Mouse (Mus musculus): ENCODE data around the gene Cfap57.

The Cfap57 gene

DNA sequence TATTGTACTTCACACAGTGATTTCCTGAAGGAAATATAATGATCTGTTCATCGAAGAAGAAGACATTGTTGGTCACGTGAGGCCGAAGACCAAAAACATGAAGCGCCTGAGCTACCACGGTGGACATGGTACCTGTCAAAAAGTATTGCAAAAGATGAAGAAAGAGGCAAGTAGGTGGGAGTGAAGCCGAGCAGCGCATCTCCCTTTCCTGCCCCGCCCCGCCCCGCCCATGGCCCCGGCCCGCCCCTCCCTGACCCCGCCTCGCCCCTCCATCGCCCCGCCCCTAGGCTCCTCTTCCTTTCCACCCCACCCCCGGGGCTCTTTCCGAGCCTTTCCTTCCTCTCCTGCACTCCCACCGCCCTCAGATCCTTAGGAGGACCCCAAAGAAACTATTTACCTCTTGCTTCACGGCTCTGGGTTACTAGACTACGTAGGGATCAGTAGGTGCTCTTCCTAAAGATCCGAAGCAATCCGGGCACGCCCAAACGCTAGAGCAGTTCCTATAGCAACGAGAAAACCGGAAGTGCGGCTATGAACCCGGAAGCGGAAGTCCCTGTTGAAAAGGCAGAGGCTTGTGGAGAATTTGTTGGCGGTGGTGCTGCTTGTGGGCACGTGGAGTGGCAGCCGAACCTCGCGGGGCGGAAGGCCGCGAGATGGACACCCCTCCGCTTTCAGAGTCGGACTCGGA is at the start of gene Cfap57, which contains the start of gene Ebna1bp2:
Gene Cfap57, minus strand, starts transcription at position 499 of the 688 bp plus-strand sequence.
Gene Ebna1bp2, plus strand, starts transcription at position 521 of the 688 bp plus-strand sequence.
- DNase-seq = peak; percentile 94

GRCm38 (mm10) chr4:118658652-118659051 is 38.1 kb upstream of the Cfap57 start, which contains the start of gene Olfr62:
Olfr62 (plus strand) TSS chr4:118658952.
- DNase-seq = no peak

DNA sequence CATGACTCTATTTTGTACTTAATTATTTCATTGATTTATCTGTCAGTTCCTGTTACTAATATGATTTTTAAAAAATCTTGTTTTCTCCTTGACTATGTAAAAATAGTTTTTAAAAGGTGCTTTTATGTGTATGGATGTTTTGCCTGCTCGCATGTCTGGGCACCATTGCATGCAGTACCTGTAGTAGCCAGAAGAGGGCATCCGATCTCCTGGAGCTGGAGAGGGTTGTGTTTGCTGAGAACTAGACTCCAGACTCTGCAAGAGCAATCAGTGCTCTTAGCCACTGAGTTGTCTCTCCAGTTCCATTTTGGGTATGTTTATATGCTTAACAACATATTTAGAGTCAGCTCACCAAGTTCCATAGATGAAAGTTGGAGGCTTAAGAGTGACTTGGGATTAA is 24.7 kb upstream of the Cfap57 start:
- peak; percentile 56 for DNase-seq

- no peak for DNase-seq
Measured at GRCm38 (mm10) chr4:118642346-118643190, 22.0 kb upstream of the Cfap57 start.

GRCm38 (mm10) chr4:118630261-118630660 is 9.7 kb upstream of the Cfap57 start:
- DNase-seq = no peak

GRCm38 (mm10) chr4:118621781-118622180 is 1.2 kb upstream of the Cfap57 start:
- DNase-seq = no peak

- DNase-seq = no peak
Measured at GRCm38 (mm10) chr4:118620967-118621320, 367 bp upstream of the Cfap57 start.

- no peak for DNase-seq
Measured at GRCm38 (mm10) chr4:118615412-118615811, 5.2 kb downstream of the Cfap57 start.

DNA sequence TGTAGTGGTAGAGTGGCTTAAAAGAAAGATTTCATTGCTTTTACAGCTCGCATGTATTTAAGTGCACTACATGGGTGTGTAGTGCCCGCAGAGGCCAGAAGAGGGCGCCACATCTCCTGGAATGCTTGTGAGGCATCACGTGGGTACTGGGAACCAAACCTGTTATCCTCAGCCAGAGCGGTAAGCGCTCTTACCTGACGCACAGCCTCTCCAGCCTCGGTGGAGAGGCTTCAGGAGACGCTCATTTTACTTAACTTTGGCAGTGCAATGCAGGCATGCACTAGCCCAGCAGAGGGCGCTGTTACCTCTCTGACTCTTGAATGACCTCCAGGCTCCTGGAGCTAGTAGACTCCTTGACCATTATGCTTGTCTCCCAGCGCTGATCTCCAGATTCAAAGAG is 8.0 kb downstream of the Cfap57 start:
- peak; percentile 32 for DNase-seq

DNA sequence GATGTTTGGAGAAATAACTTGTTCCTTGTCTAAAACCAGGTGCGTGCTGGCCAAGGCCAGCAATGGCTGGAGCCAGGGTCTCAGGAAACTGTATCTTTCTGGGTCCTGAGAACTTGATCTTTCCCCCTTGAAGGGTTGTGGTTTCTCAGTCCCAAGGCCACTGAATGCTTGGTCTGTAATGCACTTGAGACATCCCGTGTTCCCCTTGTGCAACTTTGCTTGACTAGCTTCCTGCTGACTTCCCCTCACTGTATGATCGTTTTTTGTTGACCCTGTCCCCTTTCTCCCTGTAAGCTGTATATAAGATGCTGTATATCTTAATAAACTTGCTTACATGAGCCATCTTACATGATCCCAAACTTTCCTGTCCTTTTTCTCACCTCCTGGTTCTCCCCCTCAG is 10.7 kb downstream of the Cfap57 start:
- no peak for DNase-seq

DNA sequence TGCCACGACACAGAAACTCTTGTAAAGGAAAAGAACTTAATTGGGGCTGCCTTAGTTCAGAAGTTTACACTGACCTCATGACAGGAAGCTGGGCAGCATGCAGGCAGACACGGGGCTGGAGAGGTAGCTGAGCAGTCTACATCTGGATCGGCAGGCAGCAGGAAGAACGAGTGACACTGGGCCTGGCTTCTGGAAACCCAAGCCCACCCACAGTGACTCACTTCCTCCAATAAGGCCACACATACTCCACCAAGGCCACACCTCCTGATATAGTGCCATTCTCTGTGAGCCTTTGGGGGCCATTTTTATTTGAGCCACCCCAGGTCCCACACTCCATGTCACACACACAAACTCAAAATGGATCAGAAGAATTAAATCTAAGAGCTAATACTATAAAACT is 16.5 kb downstream of the Cfap57 start:
- DNase-seq = no peak

GRCm38 (mm10) chr4:118589733-118590130 is 30.8 kb downstream of the Cfap57 start:
- no peak for DNase-seq

GRCm38 (mm10) chr4:118589053-118589732 is 31.4 kb downstream of the Cfap57 start:
- no peak for DNase-seq

DNA sequence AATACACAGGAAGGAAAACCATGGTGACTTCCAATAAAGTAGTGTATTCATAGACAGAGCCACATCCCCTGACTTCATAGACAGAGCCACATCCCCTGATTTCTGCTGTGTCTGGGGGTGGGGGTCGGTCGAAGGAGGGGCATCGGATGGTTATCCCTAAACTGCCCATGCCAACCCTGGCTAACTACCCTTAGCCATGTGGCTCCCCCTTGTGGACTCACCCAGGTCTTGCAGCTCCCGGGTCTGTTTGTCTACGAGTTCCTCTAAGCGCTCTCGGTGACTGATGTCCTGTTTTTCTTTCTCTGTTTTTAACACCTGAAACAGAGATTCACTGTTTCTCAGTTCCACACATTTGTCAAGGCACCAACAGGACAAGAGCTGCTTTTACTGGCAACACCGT is 37.9 kb downstream of the Cfap57 start:
- no peak for DNase-seq

DNA sequence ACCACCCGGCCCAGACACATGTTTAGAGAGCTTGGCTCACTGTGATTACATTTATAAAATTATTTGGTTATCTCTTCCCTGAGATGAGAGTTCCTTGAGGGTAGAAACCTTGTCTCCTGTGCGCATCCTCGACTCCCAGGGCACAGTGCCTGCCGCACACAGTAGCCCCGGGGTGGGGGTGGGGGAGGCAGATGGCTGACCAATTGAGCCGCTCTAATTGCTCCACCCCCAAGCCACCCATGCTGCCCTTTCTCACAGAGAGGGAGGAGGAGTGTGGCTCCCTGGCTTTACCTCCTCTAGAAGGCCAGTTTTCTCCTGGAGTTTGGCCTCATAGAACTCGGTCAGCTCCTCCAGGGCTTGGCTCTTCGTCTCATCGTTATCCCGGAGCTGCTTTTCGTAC is 39.1 kb downstream of the Cfap57 start:
- DNase-seq = no peak

DNA sequence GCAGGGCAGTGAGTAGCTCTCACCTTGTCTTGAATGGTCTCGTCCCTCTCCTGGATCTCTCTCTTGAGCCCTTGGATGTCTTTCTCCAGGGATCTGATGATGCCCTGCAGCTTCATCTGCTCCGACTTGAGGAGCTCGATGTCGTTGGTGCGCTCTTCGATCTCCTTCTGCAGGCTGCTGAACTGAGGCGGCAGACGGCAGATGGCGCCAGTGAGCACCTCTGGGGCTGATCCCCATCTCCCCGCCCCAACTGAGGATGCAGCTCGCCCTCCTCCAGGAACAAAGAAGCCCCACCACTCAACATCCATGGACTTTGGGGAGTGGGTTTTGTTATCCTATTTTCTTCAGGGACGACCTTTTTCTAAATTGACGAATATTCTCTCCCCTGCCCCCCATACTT is 41.3 kb downstream of the Cfap57 start:
- DNase-seq = peak; percentile 20

DNA sequence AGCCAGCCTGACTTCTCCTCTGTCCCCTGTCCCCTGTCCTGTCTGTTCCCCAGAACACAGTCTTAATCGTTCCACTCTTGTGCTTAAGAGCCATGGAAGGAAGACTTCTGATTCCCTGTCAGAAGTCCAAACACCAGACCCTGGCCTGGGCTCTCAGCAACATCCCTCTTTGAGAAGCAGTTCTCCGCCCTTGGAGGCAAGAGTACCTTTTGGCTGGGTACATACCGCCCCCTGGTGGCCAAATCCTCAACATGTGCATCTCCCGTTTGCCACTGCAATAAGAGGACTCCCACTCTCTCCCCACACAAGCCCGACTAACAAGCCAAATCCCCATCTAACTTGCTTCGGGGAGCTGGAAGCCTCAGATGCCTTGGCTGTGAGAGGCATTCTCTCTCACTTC is 44.5 kb downstream of the Cfap57 start:
- DNase-seq = peak; percentile 83

- DNase-seq = no peak
Measured at GRCm38 (mm10) chr4:118571441-118571840, 49.1 kb downstream of the Cfap57 start.

DNA sequence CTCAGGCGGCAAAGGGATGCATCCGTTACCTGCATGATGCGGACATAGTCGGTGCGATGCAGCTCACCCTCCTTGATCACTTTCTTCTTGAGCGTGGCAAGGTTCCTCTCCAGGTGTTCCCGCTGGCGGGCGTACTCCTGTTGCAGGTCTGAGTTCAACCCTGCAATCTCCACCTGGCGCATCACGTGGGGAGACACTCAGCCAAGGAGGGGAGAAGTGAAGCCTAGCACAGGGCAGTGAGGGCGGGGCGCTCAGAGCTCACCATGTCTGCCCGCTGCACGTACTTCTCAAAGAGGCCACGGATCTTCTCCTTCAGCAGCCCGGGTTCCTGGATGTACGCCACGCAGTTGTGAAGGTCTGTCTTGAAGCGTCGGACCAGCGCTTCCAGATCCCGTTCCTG is 51.3 kb downstream of the Cfap57 start:
- no peak for DNase-seq

DNA sequence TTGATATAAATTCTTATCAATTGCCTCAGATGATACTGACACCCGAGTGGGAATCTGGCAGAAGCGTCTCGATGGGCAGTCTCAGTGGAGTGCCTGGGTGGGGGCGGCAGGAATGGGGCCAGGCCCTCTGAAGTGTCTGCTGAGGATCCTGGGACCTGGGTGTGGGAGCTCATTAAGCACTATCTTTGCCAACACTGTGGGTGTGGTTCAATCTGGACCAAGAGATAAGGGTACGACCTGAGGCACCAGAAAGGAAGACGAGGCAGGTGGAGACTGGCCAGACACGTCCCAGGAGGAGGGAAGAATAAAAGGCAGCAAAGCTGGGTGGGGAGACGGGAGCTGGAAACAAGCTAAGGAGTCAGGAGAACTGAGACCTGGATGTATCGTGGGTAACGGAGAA is 51.9 kb downstream of the Cfap57 start:
- no peak for DNase-seq

DNA sequence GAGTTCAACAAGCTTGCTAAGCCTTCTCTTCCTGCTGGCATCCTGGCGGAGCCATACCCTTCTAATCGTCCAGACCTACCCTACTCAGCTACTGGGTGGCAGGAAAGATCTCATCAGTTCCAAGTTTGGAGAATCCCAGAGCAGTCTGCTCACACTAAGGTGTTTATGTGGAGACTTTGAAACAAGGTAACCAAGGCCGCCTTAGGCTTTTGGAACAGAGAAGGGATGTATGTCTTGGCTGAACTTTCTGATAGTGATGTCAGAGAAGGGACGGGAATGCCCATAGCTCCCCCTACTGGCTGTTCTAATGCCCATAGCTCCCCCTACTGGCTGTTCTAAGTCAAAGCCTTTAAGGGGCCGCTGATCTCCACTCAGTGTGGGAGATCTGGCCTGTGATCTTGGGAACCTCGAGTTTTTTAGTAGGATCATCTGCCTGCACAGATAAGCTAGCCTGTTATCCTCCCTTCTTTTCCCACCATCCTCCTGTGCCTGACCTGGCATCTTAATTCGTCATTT is 54.4 kb downstream of the Cfap57 start:
- peak; percentile 62 for DNase-seq

- no peak for DNase-seq
Measured at GRCm38 (mm10) chr4:118564926-118565279, 55.7 kb downstream of the Cfap57 start.
